16 mouse cellular contexts compared by ENCODE assay signal in genomic region chr10:69311867-69312266, GRCm38 (mm10).
"Had no signal": no experiment of that assay in that cellular context is flagged by ENCODE, and none has a peak within 500 bp of the region (broad histone marks: within the 10 kb centered on the region; RNA-seq: fewer than 3 reads in every experiment).

No protein-coding gene starts in this region.

- H3K36me3 ChIP-seq: liver, embryonic 12.5 days; lung, embryonic 15.5 days; midbrain, embryonic 12.5 days; midbrain, embryonic 15.5 days; neural tube, embryonic 12.5 days; stomach, embryonic 15.5 days had no signal

- H3K4me2 ChIP-seq: liver, embryonic 12.5 days; lung, embryonic 15.5 days; midbrain, embryonic 12.5 days; midbrain, embryonic 15.5 days; neural tube, embryonic 12.5 days; stomach, embryonic 15.5 days had no signal

- H3K4me3 ChIP-seq: liver, embryonic 12.5 days; lung, embryonic 15.5 days; megakaryocyte, embryonic 14.5 days; midbrain, embryonic 12.5 days; midbrain, embryonic 15.5 days; neural tube, embryonic 12.5 days; stomach, embryonic 15.5 days had no signal

- H3K27ac ChIP-seq: liver, embryonic 12.5 days; liver, embryonic 14.5 days; lung, embryonic 15.5 days; midbrain, embryonic 12.5 days; midbrain, embryonic 15.5 days; neural tube, embryonic 12.5 days; stomach, embryonic 15.5 days; stomach, postnatal 0 days had no signal

- DNase-seq: lung, adult 18-20 months; lung, postnatal 4 days; right cerebral cortex, postnatal 14 days; thymus, adult 2 months; thymus, postnatal 25 days; thymus, postnatal 4 days had no signal

- H3K9ac ChIP-seq: liver, embryonic 12.5 days; liver, embryonic 14.5 days; lung, embryonic 15.5 days; midbrain, embryonic 12.5 days; midbrain, embryonic 15.5 days; neural tube, embryonic 12.5 days; stomach, embryonic 15.5 days had no signal

- H3K4me1 ChIP-seq: midbrain, embryonic 12.5 days; midbrain, embryonic 15.5 days; neural tube, embryonic 12.5 days had no signal

- ATAC-seq: liver, embryonic 12.5 days; lung, postnatal 0 days; midbrain, embryonic 15.5 days had no signal

- H3K27me3 ChIP-seq: liver, embryonic 12.5 days; lung, embryonic 15.5 days; midbrain, embryonic 12.5 days; midbrain, embryonic 15.5 days; neural tube, embryonic 12.5 days; stomach, embryonic 15.5 days had no signal

- H3K9me3 ChIP-seq: liver, embryonic 12.5 days; lung, embryonic 15.5 days; midbrain, embryonic 12.5 days; midbrain, embryonic 15.5 days; neural tube, embryonic 12.5 days; stomach, embryonic 15.5 days had no signal
